Mouse (Mus musculus): Measurements from ENCODE around the gene Pip4k2c. TPM values are rescaled to one million over a fixed set of nuclear protein-coding genes. Genes with fewer than 3 reads are reported as not detected.
"Not testable (repeated sequence)": the region's sequence is repeated elsewhere in the genome, so short reads cannot be mapped to it uniquely, and the experiment has no call there.

Pip4k2c gene
- polyA plus RNA-seq, 2 experiments, result 22.0 to 33.1 TPM

DNA sequence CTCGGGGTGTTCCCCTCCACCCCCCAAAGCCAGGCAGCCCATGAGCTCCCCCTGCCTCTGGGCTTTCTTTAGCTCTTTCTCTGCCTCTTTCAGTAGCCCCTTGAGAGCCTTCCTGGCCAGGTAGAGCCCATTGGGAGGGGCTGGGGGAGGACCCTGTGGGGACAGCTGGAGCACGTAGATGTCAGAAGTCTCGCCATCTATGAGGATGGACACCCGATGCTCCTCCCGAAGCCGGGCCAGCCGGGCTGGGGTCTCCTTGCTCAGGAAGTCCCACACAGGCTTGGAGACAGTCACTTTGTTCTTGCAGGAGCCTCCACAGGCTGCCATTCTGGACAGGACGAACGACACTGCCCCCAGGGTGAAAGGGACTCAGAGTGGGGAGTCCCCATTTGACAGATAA lies 18.4 kb downstream of the Pip4k2c start:
- ATAC-seq (ENCODE audit: low FRiP score, low read depth) (no peak), DNase-seq (ENCODE audit: low spot score) (no peak)
- Histone ChIP-seq H3K4me2 (replicated peaks; ENCODE audit: low read depth, low read length, severe bottlenecking) (no peak overlapping the region), H3K9me3 (ENCODE audit: control insufficient read depth, low read length) (no peaks in the 10 kb centered on the region), H3K27ac (replicated peaks; ENCODE audit: low read depth, low read length) (no peak overlapping the region), H3K4me1 (ENCODE audit: control insufficient read depth, insufficient read depth, low read length) (peaks cover 29% of the 10 kb centered on the region), H3K4me3 (replicated peaks; ENCODE audit: low read length) (no peak overlapping the region), H3K9ac (ENCODE audit: low read depth, low read length, severe bottlenecking) (no peak overlapping the region), H3K36me3 (ENCODE audit: control insufficient read depth, insufficient read depth, low read length) (peaks cover 31% of the 10 kb centered on the region), H3K27me3 (ENCODE audit: control insufficient read depth, insufficient read depth, low read length) (no peaks in the 10 kb centered on the region)
- WGBS, result 74% methylated on average over 9 of the region's 9 CpGs
- TF ChIP-seq POLR2A (IDR thresholded peaks at IDR 0.05; ENCODE audit: borderline replicate concordance, extremely low read depth, insufficient read depth, insufficient read length), result no peak

DNA sequence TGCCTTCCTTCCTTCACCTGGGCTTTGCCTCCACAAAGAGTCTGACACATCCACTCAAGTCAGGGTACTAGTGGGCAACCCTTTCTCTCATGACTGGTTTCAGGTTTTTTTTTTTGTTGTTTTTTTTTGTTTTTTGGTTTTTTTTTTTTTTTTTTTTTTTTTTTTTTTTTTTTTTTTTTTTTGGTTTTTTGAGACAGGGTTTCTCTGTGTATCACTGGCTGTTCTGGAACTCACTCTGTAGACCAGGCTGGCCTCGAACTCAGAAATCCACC lies 19.4 kb downstream of the Pip4k2c start:
- not testable (repeated sequence) for H3K27ac ChIP-seq (replicated peaks; ENCODE audit: low read depth, low read length); H3K4me3 ChIP-seq (replicated peaks; ENCODE audit: low read length); H3K4me2 ChIP-seq (replicated peaks; ENCODE audit: low read depth, low read length, severe bottlenecking); ATAC-seq (ENCODE audit: low FRiP score, low read depth); H3K9me3 ChIP-seq (ENCODE audit: control insufficient read depth, low read length); H3K27me3 ChIP-seq (ENCODE audit: control insufficient read depth, insufficient read depth, low read length); DNase-seq (ENCODE audit: low spot score); H3K9ac ChIP-seq (ENCODE audit: low read depth, low read length, severe bottlenecking)
- WGBS, result 65% methylated on average over 1 of the region's 1 CpGs
- H3K4me1 ChIP-seq (ENCODE audit: control insufficient read depth, insufficient read depth, low read length), result peaks cover 34% of the 10 kb centered on the region
- H3K36me3 ChIP-seq (ENCODE audit: control insufficient read depth, insufficient read depth, low read length), result peaks cover 29% of the 10 kb centered on the region

DNA sequence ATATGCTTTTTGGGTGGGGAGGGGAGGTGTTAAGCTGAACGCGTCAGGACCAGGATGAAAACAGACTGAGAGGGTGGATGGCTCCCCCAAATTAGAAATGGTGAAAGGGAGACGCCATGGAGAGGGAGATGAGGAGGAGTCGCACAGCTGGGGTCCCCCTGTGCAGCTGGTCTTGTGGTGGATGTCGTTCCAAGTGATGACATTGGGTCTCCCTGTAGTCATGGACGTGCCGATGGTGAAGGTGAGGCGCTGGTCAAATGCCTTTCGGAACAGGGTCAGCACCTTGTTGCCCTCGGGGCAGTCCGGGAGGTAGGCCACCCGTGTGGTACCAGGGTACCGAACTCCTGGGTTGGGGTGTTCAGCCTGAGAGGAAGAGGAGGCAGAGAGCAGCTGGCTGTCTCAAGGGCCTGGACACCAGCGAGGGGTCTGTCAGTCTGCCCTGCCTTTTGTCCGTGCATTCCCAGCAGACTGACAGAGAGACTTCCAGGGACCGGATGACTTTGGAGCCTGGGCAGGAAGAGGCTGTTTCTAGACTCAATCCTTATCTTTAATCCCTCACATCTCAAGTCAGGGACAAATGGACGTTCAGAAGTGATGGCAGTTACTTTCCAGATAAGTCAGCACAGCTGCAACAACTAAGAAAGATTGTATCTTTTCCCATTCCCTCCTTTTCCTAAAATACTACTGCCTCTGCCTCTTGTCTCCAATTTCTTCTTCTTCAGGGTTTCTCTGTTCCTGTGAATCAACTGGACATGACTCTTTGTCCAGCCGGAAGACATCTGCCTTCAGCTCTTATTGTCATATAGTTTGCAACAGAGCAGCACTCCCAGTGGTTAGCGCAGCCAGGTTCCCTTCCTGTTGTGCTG lies 20.0 kb downstream of the Pip4k2c start:
- Histone ChIP-seq H3K27ac (replicated peaks; ENCODE audit: low read depth, low read length) (no peak overlapping the region), H3K9ac (ENCODE audit: low read depth, low read length, severe bottlenecking) (no peak overlapping the region), H3K4me1 (ENCODE audit: control insufficient read depth, insufficient read depth, low read length) (peaks cover 30% of the 10 kb centered on the region), H3K4me2 (replicated peaks; ENCODE audit: low read depth, low read length, severe bottlenecking) (no peak overlapping the region), H3K9me3 (ENCODE audit: control insufficient read depth, low read length) (no peaks in the 10 kb centered on the region), H3K27me3 (ENCODE audit: control insufficient read depth, insufficient read depth, low read length) (no peaks in the 10 kb centered on the region), H3K36me3 (ENCODE audit: control insufficient read depth, insufficient read depth, low read length) (peaks cover 35% of the 10 kb centered on the region), H3K4me3 (replicated peaks; ENCODE audit: low read length) (no peak overlapping the region)
- no peak for TF ChIP-seq POLR2A (IDR thresholded peaks at IDR 0.05; ENCODE audit: borderline replicate concordance, extremely low read depth, insufficient read depth, insufficient read length)
- WGBS, result 82% methylated on average over 19 of the region's 19 CpGs
- DNase-seq (ENCODE audit: low spot score), result no peak
- ATAC-seq (ENCODE audit: low FRiP score, low read depth), result no peak

DNA sequence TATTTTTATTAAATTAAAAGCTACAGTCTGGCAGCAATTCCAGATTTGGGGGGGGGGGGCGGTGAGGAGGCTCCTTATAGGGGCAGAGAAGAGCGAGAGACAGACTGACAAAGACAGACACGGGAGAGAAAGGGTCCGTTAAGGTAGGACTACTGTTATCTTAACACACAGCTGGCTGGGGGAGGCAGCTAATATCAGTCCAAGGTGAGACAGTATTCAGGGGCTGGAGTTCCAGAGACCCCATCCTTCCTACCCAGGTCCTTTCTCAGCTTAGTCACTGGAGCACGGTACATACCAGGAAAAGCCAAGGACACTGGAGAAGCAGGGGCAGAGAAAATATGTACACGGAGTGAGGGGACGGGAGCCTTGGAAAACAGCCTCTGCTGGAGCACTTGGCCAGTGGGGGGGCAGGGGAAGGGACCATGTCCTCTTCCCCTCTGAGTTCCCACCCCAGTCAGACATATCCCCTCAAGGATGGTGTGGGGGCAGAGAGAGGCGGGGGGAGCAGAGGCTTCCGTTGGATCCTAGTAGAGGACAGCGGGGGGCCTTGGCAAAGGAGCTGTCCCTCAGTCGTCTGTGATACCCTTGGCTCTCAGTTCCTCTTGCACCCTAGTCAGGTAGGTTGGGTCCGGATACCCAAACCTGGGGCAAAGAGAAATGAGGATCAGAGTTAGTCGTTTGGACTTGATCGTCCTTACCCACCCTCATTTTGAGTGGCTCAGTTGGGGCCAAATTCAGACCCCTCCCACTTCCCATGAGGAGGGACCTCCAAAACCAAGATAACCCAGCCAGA lies 20.8 kb downstream of the Pip4k2c start:
- H3K4me3 ChIP-seq (replicated peaks; ENCODE audit: low read length), result peak overlapping the region; percentile 82
- WGBS, result 48% methylated on average over 13 of the region's 14 CpGs

DNA sequence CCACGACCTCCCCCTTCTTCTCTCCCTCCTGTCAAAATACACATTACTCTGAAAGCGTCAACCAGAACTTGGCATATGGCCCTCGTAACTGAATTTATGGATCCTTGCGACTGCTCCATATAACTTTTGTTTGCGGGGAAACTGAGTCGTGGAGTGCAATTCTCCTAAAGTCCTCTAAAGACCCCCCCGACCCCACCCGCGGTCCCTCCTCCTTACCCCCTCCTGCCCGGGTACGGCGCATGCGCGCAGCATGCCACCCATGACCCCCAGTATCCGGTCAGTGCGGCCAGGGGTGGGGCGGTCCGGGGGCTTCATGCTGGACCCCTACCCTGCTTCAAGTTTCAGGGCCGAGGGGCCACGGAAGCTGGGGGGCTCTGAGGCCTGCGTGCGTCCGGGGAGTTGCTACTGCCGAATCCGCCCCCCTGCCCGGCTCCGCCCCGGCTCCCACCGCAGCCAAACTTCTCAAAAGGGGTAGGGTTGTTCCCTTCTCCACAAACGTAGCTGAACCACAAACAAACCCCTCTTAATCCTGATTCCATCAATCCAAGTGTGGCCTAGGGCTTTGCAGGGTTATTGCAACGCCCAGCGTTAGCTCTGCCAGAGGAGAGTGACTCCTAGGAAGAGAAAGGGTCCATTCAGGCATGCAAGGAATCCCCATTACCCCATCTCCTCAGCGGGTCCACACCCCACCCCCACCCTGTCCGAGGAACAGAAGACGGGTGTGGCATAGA lies 21.6 kb downstream of the Pip4k2c start, which contains the start of gene Arhgef25:
Gene Arhgef25, minus strand, starts transcription at position 433 of the 731 bp plus-strand sequence.
- Histone ChIP-seq H3K36me3 (ENCODE audit: control insufficient read depth, insufficient read depth, low read length) (peaks cover 51% of the 10 kb centered on the region), H3K9me3 (ENCODE audit: control insufficient read depth, low read length) (no peaks in the 10 kb centered on the region), H3K4me1 (ENCODE audit: control insufficient read depth, insufficient read depth, low read length) (peaks cover 26% of the 10 kb centered on the region), H3K27me3 (ENCODE audit: control insufficient read depth, insufficient read depth, low read length) (no peaks in the 10 kb centered on the region), H3K9ac (ENCODE audit: low read depth, low read length, severe bottlenecking) (peak within 1 kb of the TSS; percentile 69), H3K4me2 (replicated peaks; ENCODE audit: low read depth, low read length, severe bottlenecking) (peak within 1 kb of the TSS; percentile 95), H3K27ac (replicated peaks; ENCODE audit: low read depth, low read length) (peak within 1 kb of the TSS; percentile 92), H3K4me3 (replicated peaks; ENCODE audit: low read length) (peak within 1 kb of the TSS; percentile 82)
- peak; percentile 66 for DNase-seq (ENCODE audit: low spot score)
- WGBS, result 1% methylated on average over 35 of the region's 35 CpGs
- ATAC-seq (ENCODE audit: low FRiP score, low read depth), result peak; percentile 37
- no peak for TF ChIP-seq POLR2A (IDR thresholded peaks at IDR 0.05; ENCODE audit: borderline replicate concordance, extremely low read depth, insufficient read depth, insufficient read length)

More for the DNA sequence above, 20.8 kb downstream of the Pip4k2c start:
- DNase-seq (ENCODE audit: low spot score) (no peak), ATAC-seq (ENCODE audit: low FRiP score, low read depth) (no peak)
- Histone ChIP-seq H3K27me3 (ENCODE audit: control insufficient read depth, insufficient read depth, low read length) (no peaks in the 10 kb centered on the region), H3K9me3 (ENCODE audit: control insufficient read depth, low read length) (no peaks in the 10 kb centered on the region), H3K27ac (replicated peaks; ENCODE audit: low read depth, low read length) (peak overlapping the region; percentile 92), H3K9ac (ENCODE audit: low read depth, low read length, severe bottlenecking) (peak overlapping the region; percentile 69; the same call in 1 of the 2 replicates), H3K36me3 (ENCODE audit: control insufficient read depth, insufficient read depth, low read length) (peaks cover 43% of the 10 kb centered on the region), H3K4me1 (ENCODE audit: control insufficient read depth, insufficient read depth, low read length) (peaks cover 29% of the 10 kb centered on the region), H3K4me2 (replicated peaks; ENCODE audit: low read depth, low read length, severe bottlenecking) (peak overlapping the region; percentile 95)
- TF ChIP-seq POLR2A (IDR thresholded peaks at IDR 0.05; ENCODE audit: borderline replicate concordance, extremely low read depth, insufficient read depth, insufficient read length), result no peak

Measured in limb, embryonic 14.5 days (tissue).